Comparison of ENCODE assay signal across 8 mouse cellular contexts in genomic region chr1:127773803-127774500, GRCm38 (mm10). TPM values are rescaled to one million over a fixed set of nuclear protein-coding genes. Genes with fewer than 3 reads are reported as not detected.
A peak's percentile ranks its signal among the peaks of the same experiment; 100 is the strongest.
DNase-seq lines count a peak whose midpoint lies in the region; ATAC-seq and TF ChIP-seq lines count a peak whose summit lies in the region.

Ccnt2 (plus strand) TSS chr1:127774164.

- H3K9ac ChIP-seq in hindbrain, postnatal 0 days (replicated peaks; ENCODE audit: low read length), result peak within 1 kb of the TSS; percentile 87

- H3K4me2 ChIP-seq in hindbrain, postnatal 0 days (ENCODE audit: low read depth, low read length), result peak within 1 kb of the TSS; percentile 75

- no peaks in the 10 kb centered on the region for H3K36me3 ChIP-seq in hindbrain, postnatal 0 days (ENCODE audit: insufficient read depth, low read length)

- DNase-seq in ZHBTc4 (ENCODE audit: low read depth, low spot score), result peak; percentile 100
- peak; percentile 100 for DNase-seq in gastrocnemius, adult 2 months
- peak; percentile 100 for DNase-seq in hindbrain, postnatal 0 days (ENCODE audit: low spot score)
- DNase-seq in left cerebral cortex, adult 2 months (ENCODE audit: extremely low spot score in 1 of 2, low spot score in 2 of 2), result peak; percentile 99
- peak; percentile 98 to 99 for DNase-seq in right cerebral cortex, adult 2 months (ENCODE audit: low spot score in 2 of 2)
- DNase-seq in urinary bladder, postnatal 14 days (ENCODE audit: low spot score), result peak; percentile 99

- intact Hi-C loops in gastrocnemius, adult 2 months (cut with DNase I), result no loop called here
- intact Hi-C loops in left cerebral cortex, adult 2 months (cut with DNase I), result loop anchor here (5.0 kb wide), 2 partner anchors 93 to 328 kb away; partner anchors contain the start of genes R3hdm1, Rab3gap1 and Zranb3

- no peaks in the 10 kb centered on the region for H3K9me3 ChIP-seq in hindbrain, postnatal 0 days (ENCODE audit: low read length)

- peaks cover 9% of the 10 kb centered on the region for H3K4me1 ChIP-seq in hindbrain, postnatal 0 days (ENCODE audit: insufficient read depth, low read length)

- H3K27ac ChIP-seq in gastrocnemius, adult 2 months, result peak within 1 kb of the TSS; percentile 99
- peak within 1 kb of the TSS; percentile 93 for H3K27ac ChIP-seq in hindbrain, postnatal 0 days
- H3K27ac ChIP-seq in left cerebral cortex, adult 2 months, result peak within 1 kb of the TSS; percentile 99

- ATAC-seq in common myeloid progenitor, adult 5-6 weeks (replicated peaks; ENCODE audit: low read depth, poor library complexity, severe bottlenecking), result peak; percentile 95
- peak; percentile 99 for ATAC-seq in hindbrain, postnatal 0 days
- ATAC-seq in megakaryocyte, adult 5-6 weeks (ENCODE audit: poor library complexity, severe bottlenecking), result peak; percentile 92

- no peaks in the 10 kb centered on the region for H3K27me3 ChIP-seq in hindbrain, postnatal 0 days (ENCODE audit: insufficient read depth, low read length)

- WGBS in hindbrain, postnatal 0 days, result under 1% methylated on average over 60 of the region's 63 CpGs

- peak within 1 kb of the TSS; percentile 92 for H3K4me3 ChIP-seq in gastrocnemius, adult 2 months
- H3K4me3 ChIP-seq in hindbrain, postnatal 0 days (ENCODE audit: low read length), result peak within 1 kb of the TSS; percentile 89
- H3K4me3 ChIP-seq in left cerebral cortex, adult 2 months, result peak within 1 kb of the TSS; percentile 100

- TF ChIP-seq CTCF in gastrocnemius, adult 2 months (IDR thresholded peaks at IDR 0.05), result peak; percentile 4; the same call in 1 of the 2 replicates
- TF ChIP-seq CTCF in hindbrain, postnatal 0 days (IDR thresholded peaks at IDR 0.05; ENCODE audit: low read depth), result peak; percentile 46
- TF ChIP-seq CTCF in left cerebral cortex, adult 2 months (IDR thresholded peaks at IDR 0.05), result peak; percentile 33

RNA-seq across cellular contexts. Expression of gene Ccnt2, which starts in this region (rescaled TPM):
- total RNA-seq in common myeloid progenitor, adult 5-6 weeks (2017), result 45.8 and 49.7 TPM in 2 replicates
- 10 to 100 TPM; 20.6 to 28.0 TPM for total RNA-seq in gastrocnemius, adult 2 months (2021)
- 38.4 and 39.0 TPM in 2 replicates for total RNA-seq in hindbrain, postnatal 0 days (2014; rRNA removed)
- polyA plus RNA-seq in hindbrain, postnatal 0 days (2015; fragmentation: Nextera tagmentation; extraction: Ambion mirVana), result 28.8 and 29.8 TPM in 2 replicates
- 10 to 100 TPM; 69.9 to 70.1 TPM for total RNA-seq in left cerebral cortex, adult 2 months (2021)
- total RNA-seq in megakaryocyte, adult 5-6 weeks (2015), result 28.4 and 33.9 TPM in 2 replicates
- total RNA-seq in megakaryocyte, adult 5-6 weeks (2017), result 42.2 and 43.7 TPM in 2 replicates

Comparison
In these comparisons a context has a peak if more than half of its experiments do, and no peak if none do; other contexts are left out.
1. Peak in every context shown above with its lines: DNase-seq, ATAC-seq, H3K4me3 ChIP-seq and H3K27ac ChIP-seq.